Mouse (Mus musculus): ENCODE data around the gene Dguok. TPM values are rescaled to one million over a fixed set of nuclear protein-coding genes. Genes with fewer than 3 reads are reported as not detected.

The Dguok gene
- polyA plus RNA-seq, 1 experiment from 2014 or later, result 75.5 TPM

DNA sequence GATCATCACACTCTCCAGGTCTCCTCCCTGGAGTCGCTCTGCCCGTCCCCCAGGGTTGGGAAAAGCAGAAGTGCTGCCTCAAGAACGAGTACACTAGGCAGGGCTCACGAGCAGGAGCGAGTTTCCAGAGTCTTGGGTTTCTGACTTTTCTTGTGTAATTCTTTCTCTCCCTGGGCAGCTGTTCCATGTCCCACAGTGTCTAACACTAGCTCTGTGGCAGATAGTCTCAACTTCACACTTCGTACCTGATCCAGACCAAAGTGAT, 30.0 kb upstream of the Dguok start:
- Histone ChIP-seq H3K4me2 (ENCODE audit: low read length) (no peak overlapping the region), H3K36me3 (ENCODE audit: insufficient read depth, low read length) (no peaks in the 10 kb centered on the region), H3K4me1 (replicated peaks; ENCODE audit: insufficient read depth, low read length) (no peaks in the 10 kb centered on the region), H3K27ac (no peak overlapping the region), H3K9me3 (replicated peaks; ENCODE audit: low read length) (no peaks in the 10 kb centered on the region), H3K4me3 (replicated peaks; ENCODE audit: low read depth, low read length) (no peak overlapping the region), H3K27me3 (ENCODE audit: insufficient read depth, low read length) (no peaks in the 10 kb centered on the region), H3K9ac (ENCODE audit: low read depth, low read length) (no peak overlapping the region)
- ATAC-seq (replicated peaks; ENCODE audit: low FRiP score, low read depth), result no peak
- TF ChIP-seq CTCF (IDR thresholded peaks at IDR 0.05; ENCODE audit: low read depth), result no peak
- DNase-seq (ENCODE audit: low spot score), result no peak
- 26% methylated on average over 6 of the region's 6 CpGs for WGBS

DNA sequence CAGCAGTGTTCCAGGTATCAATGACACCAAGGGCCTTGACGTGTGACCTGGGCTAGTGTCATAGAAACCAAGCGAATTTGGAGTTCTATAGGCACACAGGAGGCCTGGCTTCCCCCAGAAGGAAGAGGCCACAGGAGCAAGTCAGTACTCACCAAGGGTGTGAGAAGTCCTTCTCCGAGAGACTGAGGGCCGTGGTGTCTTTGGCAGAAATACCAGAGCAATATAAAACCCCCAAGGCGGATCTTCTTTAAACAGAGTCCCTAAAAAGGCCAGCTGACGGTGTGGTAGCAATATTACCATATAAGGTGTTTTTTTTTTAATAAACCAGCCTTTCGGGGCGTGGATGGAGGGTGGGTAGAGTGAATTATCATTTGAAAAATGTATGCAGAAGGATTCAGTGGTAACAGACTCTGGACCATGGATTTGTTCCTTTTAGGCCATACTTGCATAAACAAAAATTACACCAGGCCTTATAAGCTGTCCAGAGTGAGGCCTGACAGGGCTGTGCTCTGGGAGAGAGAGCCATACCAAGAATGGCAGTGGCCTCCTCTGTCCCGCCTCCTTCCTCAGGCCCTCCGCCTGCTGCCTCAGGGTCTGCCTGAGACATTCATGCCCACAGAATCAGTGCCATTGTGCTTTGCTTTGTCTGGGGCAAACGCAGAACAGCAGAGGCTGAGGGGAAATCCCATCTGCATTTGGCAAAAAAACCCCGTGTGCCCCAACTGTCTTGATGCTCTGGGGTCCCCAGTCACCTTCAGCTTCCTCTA, 29.4 kb upstream of the Dguok start, which contains the start of gene Actg2:
Gene Actg2, minus strand, starts transcription at position 238 of the 767 bp plus-strand sequence.
- Histone ChIP-seq H3K27ac (no peak within 1 kb of the TSS), H3K4me1 (replicated peaks; ENCODE audit: insufficient read depth, low read length) (no peaks in the 10 kb centered on the region), H3K4me2 (ENCODE audit: low read length) (no peak within 1 kb of the TSS), H3K27me3 (ENCODE audit: insufficient read depth, low read length) (no peaks in the 10 kb centered on the region), H3K9ac (ENCODE audit: low read depth, low read length) (no peak within 1 kb of the TSS), H3K9me3 (replicated peaks; ENCODE audit: low read length) (no peaks in the 10 kb centered on the region), H3K36me3 (ENCODE audit: insufficient read depth, low read length) (no peaks in the 10 kb centered on the region), H3K4me3 (replicated peaks; ENCODE audit: low read depth, low read length) (no peak within 1 kb of the TSS)
- no peak for TF ChIP-seq CTCF (IDR thresholded peaks at IDR 0.05; ENCODE audit: low read depth)
- 67% methylated on average over 12 of the region's 12 CpGs for WGBS
- ATAC-seq (replicated peaks; ENCODE audit: low FRiP score, low read depth), result no peak
- DNase-seq (ENCODE audit: low spot score), result no peak

DNA sequence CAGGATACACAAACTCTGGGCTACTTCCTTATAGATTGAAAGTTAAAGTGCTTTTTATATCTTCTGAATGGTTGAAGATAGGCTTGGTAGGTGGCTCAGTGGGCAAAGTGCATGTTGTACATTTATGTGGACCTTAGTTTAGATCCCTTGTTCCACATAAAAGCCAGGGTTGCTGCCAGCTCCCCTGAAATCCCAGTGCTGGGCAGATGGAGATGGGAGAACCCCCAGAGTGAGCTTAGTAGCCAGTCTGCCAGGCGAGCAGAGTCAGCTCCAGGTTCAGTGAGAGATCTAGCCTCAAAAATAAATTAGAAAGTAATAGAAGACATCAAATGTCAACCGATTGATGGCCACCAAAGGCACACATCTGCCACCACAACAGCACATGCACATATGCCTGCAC, 25.8 kb upstream of the Dguok start:
- H3K9ac ChIP-seq (ENCODE audit: low read depth, low read length), result no peak overlapping the region
- H3K4me2 ChIP-seq (ENCODE audit: low read length), result no peak overlapping the region
- 83% methylated on average over 2 of the region's 2 CpGs for WGBS
- H3K27ac ChIP-seq, result no peak overlapping the region
- no peaks in the 10 kb centered on the region for H3K9me3 ChIP-seq (replicated peaks; ENCODE audit: low read length)
- TF ChIP-seq CTCF (IDR thresholded peaks at IDR 0.05; ENCODE audit: low read depth), result no peak
- no peaks in the 10 kb centered on the region for H3K36me3 ChIP-seq (ENCODE audit: insufficient read depth, low read length)
- no peaks in the 10 kb centered on the region for H3K4me1 ChIP-seq (replicated peaks; ENCODE audit: insufficient read depth, low read length)
- no peak for ATAC-seq (replicated peaks; ENCODE audit: low FRiP score, low read depth)
- no peak for DNase-seq (ENCODE audit: low spot score)
- no peak overlapping the region for H3K4me3 ChIP-seq (replicated peaks; ENCODE audit: low read depth, low read length)
- no peaks in the 10 kb centered on the region for H3K27me3 ChIP-seq (ENCODE audit: insufficient read depth, low read length)

DNA sequence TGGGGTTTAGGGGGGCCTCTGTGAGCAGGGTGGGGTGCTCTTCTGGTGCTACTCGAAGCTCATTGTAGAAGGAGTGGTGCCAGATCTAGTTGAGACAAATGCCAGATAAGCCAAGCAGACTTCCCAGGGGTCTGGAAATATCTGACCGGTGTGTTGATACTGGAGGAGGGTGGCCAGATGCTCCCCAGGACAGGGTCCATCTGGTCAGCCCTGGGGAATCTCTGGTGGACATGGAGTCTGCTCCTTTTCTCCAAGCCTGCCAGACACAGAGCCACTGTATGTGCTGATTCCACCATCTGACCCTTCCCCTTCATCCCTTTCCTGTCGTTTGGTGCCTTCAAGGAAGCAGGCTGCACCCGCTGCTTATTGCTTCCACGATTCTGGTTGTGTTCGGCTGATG, 16.4 kb upstream of the Dguok start:
- WGBS, result 57% methylated on average over 6 of the region's 6 CpGs
- Histone ChIP-seq H3K4me2 (ENCODE audit: low read length) (no peak overlapping the region), H3K36me3 (ENCODE audit: insufficient read depth, low read length) (no peaks in the 10 kb centered on the region), H3K9me3 (replicated peaks; ENCODE audit: low read length) (no peaks in the 10 kb centered on the region), H3K4me1 (replicated peaks; ENCODE audit: insufficient read depth, low read length) (no peaks in the 10 kb centered on the region), H3K27ac (no peak overlapping the region), H3K27me3 (ENCODE audit: insufficient read depth, low read length) (no peaks in the 10 kb centered on the region), H3K9ac (ENCODE audit: low read depth, low read length) (no peak overlapping the region), H3K4me3 (replicated peaks; ENCODE audit: low read depth, low read length) (no peak overlapping the region)
- DNase-seq (ENCODE audit: low spot score) (no peak), ATAC-seq (replicated peaks; ENCODE audit: low FRiP score, low read depth) (no peak)
- no peak for TF ChIP-seq CTCF (IDR thresholded peaks at IDR 0.05; ENCODE audit: low read depth)

DNA sequence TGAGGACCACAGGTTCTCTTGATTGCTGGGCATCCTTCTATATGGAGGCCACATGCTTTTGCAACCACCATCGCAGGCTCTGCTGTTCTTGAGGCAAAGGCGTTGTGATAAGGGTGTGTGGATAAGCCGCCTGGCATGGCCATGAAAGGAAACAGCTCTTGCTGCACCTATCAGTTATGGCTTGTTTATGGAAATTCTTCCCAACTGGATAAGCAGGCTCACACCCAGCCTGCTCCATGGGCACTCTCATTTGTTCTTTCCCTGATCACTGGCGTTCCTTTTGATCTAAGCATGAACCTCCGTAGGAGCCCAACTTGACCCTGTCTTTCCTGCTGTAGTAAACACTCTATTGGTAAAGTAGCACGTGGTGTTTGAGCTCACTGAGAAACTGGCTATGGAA, 15.0 kb upstream of the Dguok start:
- Histone ChIP-seq H3K4me3 (replicated peaks; ENCODE audit: low read depth, low read length) (no peak overlapping the region), H3K9me3 (replicated peaks; ENCODE audit: low read length) (no peaks in the 10 kb centered on the region), H3K36me3 (ENCODE audit: insufficient read depth, low read length) (no peaks in the 10 kb centered on the region), H3K27me3 (ENCODE audit: insufficient read depth, low read length) (no peaks in the 10 kb centered on the region), H3K9ac (ENCODE audit: low read depth, low read length) (no peak overlapping the region), H3K4me2 (ENCODE audit: low read length) (no peak overlapping the region), H3K4me1 (replicated peaks; ENCODE audit: insufficient read depth, low read length) (no peaks in the 10 kb centered on the region), H3K27ac (no peak overlapping the region)
- ATAC-seq (replicated peaks; ENCODE audit: low FRiP score, low read depth), result no peak
- no peak for DNase-seq (ENCODE audit: low spot score)
- 70% methylated on average over 6 of the region's 6 CpGs for WGBS
- no peak for TF ChIP-seq CTCF (IDR thresholded peaks at IDR 0.05; ENCODE audit: low read depth)

DNA sequence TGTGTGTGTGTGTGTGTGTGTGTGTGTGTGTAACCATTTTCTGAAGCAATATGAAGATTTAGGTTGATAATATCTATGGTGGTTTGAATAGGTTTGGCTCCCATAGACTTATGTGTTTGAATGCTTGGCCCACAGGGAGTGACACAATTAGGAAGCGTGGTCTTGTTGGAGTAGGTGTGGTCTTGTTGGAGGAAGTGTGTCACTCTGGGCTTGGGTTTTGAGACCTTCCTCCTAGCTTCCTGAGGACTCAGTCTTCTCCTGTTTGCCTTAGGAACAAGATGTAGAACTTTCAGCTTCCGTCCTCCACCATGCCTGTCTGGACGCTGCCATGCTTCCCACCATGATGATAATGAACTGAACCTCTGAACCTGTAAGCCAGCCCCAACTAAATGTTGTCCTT, 11.9 kb upstream of the Dguok start:
- Histone ChIP-seq H3K27ac (no peak overlapping the region), H3K27me3 (ENCODE audit: insufficient read depth, low read length) (no peaks in the 10 kb centered on the region), H3K9me3 (replicated peaks; ENCODE audit: low read length) (no peaks in the 10 kb centered on the region), H3K9ac (ENCODE audit: low read depth, low read length) (no peak overlapping the region), H3K36me3 (ENCODE audit: insufficient read depth, low read length) (no peaks in the 10 kb centered on the region), H3K4me3 (replicated peaks; ENCODE audit: low read depth, low read length) (no peak overlapping the region), H3K4me1 (replicated peaks; ENCODE audit: insufficient read depth, low read length) (no peaks in the 10 kb centered on the region), H3K4me2 (ENCODE audit: low read length) (no peak overlapping the region)
- 82% methylated on average over 3 of the region's 3 CpGs for WGBS
- TF ChIP-seq CTCF (IDR thresholded peaks at IDR 0.05; ENCODE audit: low read depth), result no peak
- ATAC-seq (replicated peaks; ENCODE audit: low FRiP score, low read depth), result no peak
- no peak for DNase-seq (ENCODE audit: low spot score)

DNA sequence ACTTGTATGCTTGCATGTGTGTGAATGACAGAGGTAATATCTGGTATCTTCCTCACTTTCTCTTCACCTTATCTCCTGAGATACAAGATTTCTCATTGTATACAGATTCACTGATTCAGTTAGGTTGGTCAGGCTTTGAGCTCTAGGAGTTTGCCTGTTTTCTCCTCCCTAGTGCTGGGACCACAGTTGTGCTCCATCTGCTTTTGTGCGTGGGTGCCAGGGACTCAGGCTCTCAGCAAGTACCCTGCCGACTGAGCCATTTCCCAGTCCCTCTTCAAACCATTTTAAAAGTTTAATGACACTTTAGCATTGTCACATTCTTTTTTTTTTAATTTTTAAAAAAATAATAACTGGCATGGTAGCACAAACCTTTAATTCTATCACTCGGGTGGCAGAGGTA, 8.4 kb upstream of the Dguok start:
- Histone ChIP-seq H3K4me1 (replicated peaks; ENCODE audit: insufficient read depth, low read length) (no peaks in the 10 kb centered on the region), H3K4me2 (ENCODE audit: low read length) (no peak overlapping the region), H3K9me3 (replicated peaks; ENCODE audit: low read length) (no peaks in the 10 kb centered on the region), H3K36me3 (ENCODE audit: insufficient read depth, low read length) (no peaks in the 10 kb centered on the region), H3K27ac (no peak overlapping the region), H3K4me3 (replicated peaks; ENCODE audit: low read depth, low read length) (no peak overlapping the region), H3K27me3 (ENCODE audit: insufficient read depth, low read length) (no peaks in the 10 kb centered on the region), H3K9ac (ENCODE audit: low read depth, low read length) (no peak overlapping the region)
- WGBS, result 65% methylated on average over 3 of the region's 3 CpGs
- TF ChIP-seq CTCF (IDR thresholded peaks at IDR 0.05; ENCODE audit: low read depth), result no peak
- DNase-seq (ENCODE audit: low spot score) (no peak), ATAC-seq (replicated peaks; ENCODE audit: low FRiP score, low read depth) (no peak)

All from kidney, postnatal 0 days (tissue).